Mouse (Mus musculus): ENCODE data around the gene Med16. TPM values are rescaled to one million over a fixed set of nuclear protein-coding genes. Genes with fewer than 3 reads are reported as not detected.

The Med16 gene
- total RNA-seq, 1 experiment from 2014 or later, result 32.0 TPM

Small RNA genes within 50 kb of the gene (microRNA-seq; reads per million reads assigned to microRNA genes)
- gene Mir6910, result 0 reads per million in 2 experiments

Other genes starting within 250 kb of the Med16 start
- 6.8 TPM in 1 of 2 replicates, not detected in the other for gene Madcam1, start 244.4 kb downstream of the Med16 start, total RNA-seq (2021)
- 27.8 and 34.1 TPM in 2 replicates for gene Tpgs1, start 239.6 kb downstream of the Med16 start, total RNA-seq (2021)
- 79.1 and 82.4 TPM in 2 replicates for gene Cdc34, start 226.7 kb downstream of the Med16 start, total RNA-seq (2021)
- gene Gzmm, start 219.9 kb downstream of the Med16 start, total RNA-seq (2021), result 0.89 and 1.1 TPM in 2 replicates
- gene Bsg, start 204.4 kb downstream of the Med16 start, total RNA-seq (2021), result 598 and 707 TPM in 2 replicates
- 7.1 and 10.6 TPM in 2 replicates for gene Hcn2, start 192.3 kb downstream of the Med16 start, total RNA-seq (2021)
- 59.2 and 65.4 TPM in 2 replicates for gene Polrmt, start 162.3 kb downstream of the Med16 start, total RNA-seq (2021)
- gene Fgf22, start 153.8 kb downstream of the Med16 start, total RNA-seq (2021), result not detected in 2 replicates
- 54.7 and 56.5 TPM in 2 replicates for gene Rnf126, start 142.0 kb downstream of the Med16 start, total RNA-seq (2021)
- gene Fstl3, start 131.7 kb downstream of the Med16 start, total RNA-seq (2021), result 5.5 and 6.4 TPM in 2 replicates
- gene Prss57, start 118.0 kb downstream of the Med16 start, total RNA-seq (2021), result not detected in 2 replicates
- 77.9 and 78.3 TPM in 2 replicates for gene Palm, start 115.4 kb downstream of the Med16 start, total RNA-seq (2021)
- gene Misp, start 87.9 kb downstream of the Med16 start, total RNA-seq (2021), result 0.26 TPM in 2 replicates
- gene Ptbp1, start 54.5 kb downstream of the Med16 start, total RNA-seq (2021), result 291 and 302 TPM in 2 replicates
- gene Prtn3, start 34.4 kb downstream of the Med16 start, total RNA-seq (2021), result 1.0 TPM in 1 of 2 replicates, not detected in the other
- 0.93 and 2.2 TPM in 2 replicates for gene Plppr3, start 34.3 kb downstream of the Med16 start, total RNA-seq (2021)
- gene Elane, start 22.7 kb downstream of the Med16 start, total RNA-seq (2021), result 0.70 TPM in 1 of 2 replicates, not detected in the other
- gene Cfd, start 18.1 kb downstream of the Med16 start, total RNA-seq (2021), result 561 and 750 TPM in 2 replicates
- not detected in 2 replicates for gene Gm26602, start 1.9 kb upstream of the Med16 start, total RNA-seq (2021)
- 0.98 and 1.5 TPM in 2 replicates for gene Kiss1r, start 8.0 kb upstream of the Med16 start, total RNA-seq (2021)
- gene R3hdm4, start 12.3 kb upstream of the Med16 start, total RNA-seq (2021), result 75.8 and 82.8 TPM in 2 replicates
- 5.9 and 6.9 TPM in 2 replicates for gene Arid3a, start 18.1 kb upstream of the Med16 start, total RNA-seq (2021)
- gene Wdr18, start 51.2 kb upstream of the Med16 start, total RNA-seq (2021), result 30.3 and 36.6 TPM in 2 replicates
- not detected in 2 replicates for gene Grin3b, start 61.8 kb upstream of the Med16 start, total RNA-seq (2021)
- 141 and 157 TPM in 2 replicates for gene Tmem259, start 75.4 kb upstream of the Med16 start, total RNA-seq (2021)
- 40.2 and 55.9 TPM in 2 replicates for gene Cnn2, start 79.7 kb upstream of the Med16 start, total RNA-seq (2021)
- 18.7 and 20.7 TPM in 2 replicates for gene Abca7, start 87.6 kb upstream of the Med16 start, total RNA-seq (2021)
- 6.3 and 27.9 TPM in 2 replicates for gene Arhgap45, start 107.7 kb upstream of the Med16 start, total RNA-seq (2021)
- gene Polr2e, start 130.9 kb upstream of the Med16 start, total RNA-seq (2021), result 98.8 and 108 TPM in 2 replicates
- 1,329 and 1,354 TPM in 2 replicates for gene Gpx4, start 138.2 kb upstream of the Med16 start, total RNA-seq (2021)
- 52.8 and 52.9 TPM in 2 replicates for gene Sbno2, start 196.6 kb upstream of the Med16 start, total RNA-seq (2021)
- gene Stk11, start 206.9 kb upstream of the Med16 start, total RNA-seq (2021), result 138 and 147 TPM in 2 replicates
- 920 and 980 TPM in 2 replicates for gene Atp5d, start 229.7 kb upstream of the Med16 start, total RNA-seq (2021)
- gene Cbarp, start 231.9 kb upstream of the Med16 start, total RNA-seq (2021), result 69.9 and 137 TPM in 2 replicates
- 114 and 140 TPM in 2 replicates for gene Midn, start 239.3 kb upstream of the Med16 start, total RNA-seq (2021)